Mouse (Mus musculus): ENCODE measurements around the gene Ankrd2.
A peak's percentile ranks its signal among the peaks of the same experiment; 100 is the strongest.

Gene Ankrd2

DNA sequence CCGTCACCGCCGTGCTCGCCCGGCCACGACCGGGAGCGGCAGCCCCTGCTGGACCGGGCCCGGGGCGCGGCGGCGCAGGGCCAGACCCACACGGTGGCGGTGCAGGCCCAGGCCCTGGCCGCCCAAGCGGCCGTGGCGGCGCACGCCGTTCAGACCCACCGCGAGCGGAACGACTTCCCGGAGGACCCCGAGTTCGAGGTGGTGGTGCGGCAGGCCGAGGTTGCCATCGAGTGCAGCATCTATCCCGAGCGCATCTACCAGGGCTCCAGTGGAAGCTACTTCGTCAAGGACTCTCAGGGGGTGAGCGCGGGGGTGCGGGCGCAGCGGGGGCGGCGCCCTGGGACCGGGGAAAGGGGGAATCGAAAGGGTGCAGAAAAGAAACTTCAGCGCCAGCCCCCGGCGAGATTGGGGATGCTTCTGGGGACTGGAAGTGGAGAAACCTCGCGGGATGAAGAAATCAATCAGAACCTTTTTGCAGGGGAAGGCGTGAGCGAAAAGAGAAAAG is 54.9 kb downstream of the Ankrd2 start:
- peak; percentile 58 for DNase-seq (ENCODE audit: low read depth, low spot score)
